Mouse (Mus musculus): ENCODE results near the gene Cmip.

DNA sequence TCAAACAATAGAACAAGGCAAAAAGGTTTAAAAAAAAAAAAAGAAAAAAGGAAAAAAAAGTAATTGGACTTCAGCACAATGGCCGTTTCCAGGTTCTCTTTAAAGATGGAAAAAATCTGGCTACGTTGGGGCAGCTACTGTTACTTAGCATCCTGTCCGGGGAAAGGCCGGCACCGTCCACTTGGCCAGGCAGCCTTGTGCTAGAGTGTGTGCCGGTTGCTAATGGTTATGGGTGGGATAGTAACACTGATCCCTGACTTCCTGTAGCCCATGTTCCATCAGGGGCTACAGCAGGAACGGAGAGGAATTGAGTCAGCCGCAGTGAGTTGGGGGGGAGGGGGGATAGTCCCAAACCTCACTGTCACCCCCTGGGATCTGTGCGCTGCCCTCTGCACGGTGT is 155.4 kb downstream of the Cmip start:
- TF ChIP-seq POLR2A (IDR thresholded peaks at IDR 0.05; ENCODE audit: borderline replicate concordance, control insufficient read depth, low read depth, low read length): no peak
- TF ChIP-seq CTCF (IDR thresholded peaks at IDR 0.05; ENCODE audit: control insufficient read depth, insufficient read depth, low read length): no peak

All from bone marrow, adult 2 months (tissue).